Mouse (Mus musculus) liver, adult 2 months (tissue): Measurements from ENCODE around the gene Hoga1. TPM values are rescaled to one million over a fixed set of nuclear protein-coding genes. Genes with fewer than 3 reads are reported as not detected.
A peak's percentile ranks its signal among the peaks of the same experiment; 100 is the strongest.

Experiments
- DNase-seq: peaks from one replicate; pipeline ENCODE4 v3.0.0-alpha.2; 2011; ENCODE audit warnings: low read depth, low spot score; ENCODE audit errors: extremely low read depth
- H3K27ac ChIP-seq: fragments of 200-500 bp; replicated peaks from 2 replicates; pipeline ENCODE4 v1.5.1; 2012; ENCODE audit warnings: low read depth, mild to moderate bottlenecking, control low read depth, inconsistent platforms, low read length; ENCODE audit not compliant: insufficient read depth
- H3K27me3 ChIP-seq: fragments of 200-500 bp; 2 replicates; pipeline ENCODE4 v1.6.1; 2012; ENCODE audit warnings: mild to moderate bottlenecking, moderate library complexity, low read length, inconsistent platforms; ENCODE audit not compliant: control insufficient read depth, insufficient read depth
- H3K36me3 ChIP-seq: fragments of 200-500 bp; 2 replicates; pipeline ENCODE4 v1.6.1; 2012; ENCODE audit warnings: low read length, inconsistent platforms; ENCODE audit not compliant: control insufficient read depth, insufficient read depth
- H3K4me1 ChIP-seq: fragments of 200-500 bp; 2 replicates; pipeline ENCODE4 v1.6.1; 2011; ENCODE audit warnings: low read length; ENCODE audit not compliant: control insufficient read depth, insufficient read depth
- H3K4me3 ChIP-seq: fragments of 200-500 bp; 2 replicates; pipeline ENCODE4 v1.5.1; 2011; ENCODE audit warnings: low read depth, mild to moderate bottlenecking, control low read depth, low read length, moderate library complexity; ENCODE audit not compliant: insufficient read depth
- H3K79me2 ChIP-seq: fragments of 200-500 bp; 2 replicates; pipeline ENCODE4 v1.6.1; 2012; ENCODE audit warnings: inconsistent platforms, mild to moderate bottlenecking, low read length, moderate library complexity; ENCODE audit not compliant: control insufficient read depth, insufficient read depth
- H3K9ac ChIP-seq: fragments of 200-500 bp; 2 replicates; pipeline ENCODE4 v1.6.1; 2012; ENCODE audit warnings: low read depth, mild to moderate bottlenecking, control low read depth, inconsistent platforms, low read length
- CTCF ChIP-seq: fragments of 200-500 bp; IDR thresholded peaks from 2 replicates; pipeline ENCODE4 v1.5.1; 2011; ENCODE audit warnings: low read depth, low read length, control low read depth
- POLR2A ChIP-seq: fragments of 200-500 bp; IDR thresholded peaks from 2 replicates; pipeline ENCODE4 v1.6.1; 2011; ENCODE audit warnings: low read length, control low read depth; ENCODE audit not compliant: insufficient read depth; ENCODE audit errors: extremely low read depth
- WGBS: fragments of 180-500 bp; shearing (Covaris S2); methylation state at CpG from one replicate; pipeline ENCODE4 v1.1.7; 2018; 5-methylcytosine and 5-hydroxymethylcytosine counted together
- polyA plus RNA-seq: library from polyadenylated mRNA; depleted of rRNA; stranded (reverse); fragments of >200 nt; gene quantifications from 2 replicates; pipeline ENCODE4 v1.2.3, GENCODE M21; 2012
- total RNA-seq: library from RNA; depleted of rRNA; stranded (reverse); fragments of >200 nt; gene quantifications from 2 replicates; pipeline ENCODE4 v1.2.3, GENCODE M21; 2014

Hoga1 gene
- total and polyA plus RNA-seq, 2 experiments = 128 to 290 TPM

- peaks cover 28% of the 10 kb centered on the region; the same call in 1 of the 2 replicates for H3K79me2 ChIP-seq
- H3K27ac ChIP-seq = no peak overlapping the region
- TF ChIP-seq CTCF (no peak), POLR2A (no peak)
- H3K4me1 ChIP-seq = peaks cover 13% of the 10 kb centered on the region
- H3K9ac ChIP-seq = no peak overlapping the region
- DNase-seq = no peak
- 93% methylated on average over 12 of the region's 12 CpGs for WGBS
- no peaks in the 10 kb centered on the region for H3K36me3 ChIP-seq
- no peak overlapping the region for H3K4me3 ChIP-seq
- no peaks in the 10 kb centered on the region for H3K27me3 ChIP-seq
Observed at GRCm38 (mm10) chr19:42001253-42001980, 44.0 kb upstream of the Hoga1 start.

GRCm38 (mm10) chr19:42004258-42004657 lies 41.2 kb upstream of the Hoga1 start:
- Histone ChIP-seq H3K9ac (no peak overlapping the region), H3K27ac (no peak overlapping the region), H3K36me3 (no peaks in the 10 kb centered on the region), H3K4me1 (peaks cover 12% of the 10 kb centered on the region; the same call in 1 of the 2 replicates), H3K79me2 (peaks cover 27% of the 10 kb centered on the region; the same call in 1 of the 2 replicates), H3K27me3 (no peaks in the 10 kb centered on the region), H3K4me3 (no peak overlapping the region)
- 79% methylated on average over 6 of the region's 6 CpGs for WGBS
- TF ChIP-seq POLR2A (no peak), CTCF (no peak)
- no peak for DNase-seq

- peak; percentile 28 for DNase-seq
- Histone ChIP-seq H3K36me3 (no peaks in the 10 kb centered on the region), H3K4me1 (peaks cover 5% of the 10 kb centered on the region; the same call in 1 of the 2 replicates), H3K27me3 (no peaks in the 10 kb centered on the region), H3K4me3 (no peak overlapping the region), H3K27ac (no peak overlapping the region; the same call in 1 of the 2 replicates), H3K9ac (no peak overlapping the region), H3K79me2 (peaks cover 39% of the 10 kb centered on the region; the same call in 1 of the 2 replicates)
- no peak for TF ChIP-seq CTCF
- no peak for TF ChIP-seq POLR2A
- 44% methylated on average over 3 of the region's 3 CpGs for WGBS
Observed at GRCm38 (mm10) chr19:42005616-42006015, 39.8 kb upstream of the Hoga1 start.

- Histone ChIP-seq H3K4me1 (peaks cover 4% of the 10 kb centered on the region; the same call in 1 of the 2 replicates), H3K27ac (no peak overlapping the region), H3K79me2 (peaks cover 39% of the 10 kb centered on the region; the same call in 1 of the 2 replicates), H3K9ac (no peak overlapping the region), H3K36me3 (no peaks in the 10 kb centered on the region), H3K27me3 (no peaks in the 10 kb centered on the region), H3K4me3 (no peak overlapping the region)
- 90% methylated on average over 8 of the region's 8 CpGs for WGBS
- no peak for TF ChIP-seq POLR2A
- TF ChIP-seq CTCF = no peak
- DNase-seq = no peak
Observed at GRCm38 (mm10) chr19:42006568-42006967, 38.8 kb upstream of the Hoga1 start.

DNA sequence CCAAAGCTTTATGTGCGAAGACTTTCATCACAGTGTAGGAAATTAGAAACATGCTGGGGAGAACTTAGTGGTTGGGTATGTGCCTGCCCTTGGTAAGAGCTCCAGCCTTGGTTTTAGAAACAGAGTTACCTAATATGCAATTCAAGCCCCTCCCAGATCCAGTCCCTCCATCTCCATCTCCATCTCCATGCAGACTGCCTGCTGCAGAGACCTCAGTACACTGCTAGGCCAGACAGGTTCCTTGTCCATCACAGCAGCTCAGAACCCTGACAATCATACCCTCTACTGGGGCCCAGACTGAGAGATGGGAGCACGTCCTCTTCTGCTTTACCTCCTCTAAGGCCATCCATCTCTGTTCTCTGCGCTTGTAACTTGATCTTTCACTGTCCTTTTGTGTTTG lies 36.8 kb upstream of the Hoga1 start:
- no peak for DNase-seq
- TF ChIP-seq POLR2A = no peak
- no peak for TF ChIP-seq CTCF
- no peak overlapping the region for H3K27ac ChIP-seq
- no peak overlapping the region for H3K9ac ChIP-seq
- H3K4me3 ChIP-seq = no peak overlapping the region
- H3K36me3 ChIP-seq = no peaks in the 10 kb centered on the region
- no peaks in the 10 kb centered on the region for H3K27me3 ChIP-seq
- H3K79me2 ChIP-seq = peaks cover 40% of the 10 kb centered on the region
- 85% methylated on average over 3 of the region's 3 CpGs for WGBS
- peaks cover 4% of the 10 kb centered on the region; the same call in 1 of the 2 replicates for H3K4me1 ChIP-seq

DNA sequence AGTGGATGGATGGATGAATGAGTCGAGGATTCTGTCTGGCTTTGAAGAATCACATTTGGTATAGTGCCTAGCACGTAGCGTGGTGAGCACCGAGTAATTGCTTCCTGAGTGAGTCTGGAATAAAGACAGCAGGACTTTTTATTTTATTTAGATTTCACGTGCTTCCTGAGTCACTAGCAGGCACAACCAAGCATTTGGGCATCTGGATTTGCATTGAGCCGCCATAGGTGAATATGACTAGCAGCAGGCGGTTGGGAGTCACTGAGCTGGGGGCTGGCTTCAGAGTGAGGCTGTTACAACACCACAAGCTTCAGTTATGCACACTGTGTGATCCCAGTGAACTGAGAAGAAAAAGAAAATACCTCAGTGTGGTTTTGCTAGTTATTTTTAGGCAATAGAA lies 36.3 kb upstream of the Hoga1 start:
- no peak for DNase-seq
- WGBS = 79% methylated on average over 7 of the region's 7 CpGs
- Histone ChIP-seq H3K79me2 (peaks cover 42% of the 10 kb centered on the region), H3K9ac (no peak overlapping the region), H3K4me1 (peaks cover 4% of the 10 kb centered on the region; the same call in 1 of the 2 replicates), H3K27ac (no peak overlapping the region), H3K27me3 (no peaks in the 10 kb centered on the region), H3K4me3 (no peak overlapping the region), H3K36me3 (no peaks in the 10 kb centered on the region)
- TF ChIP-seq CTCF (no peak), POLR2A (no peak)
